Mouse (Mus musculus): ENCODE results near the gene Mcu.

The Mcu gene

GRCm38 (mm10) chr10:59570360-59570759 is 46.1 kb downstream of the Mcu start:
- in situ Hi-C loops (cut with MseI, MboI): no loop called here

GRCm38 (mm10) chr10:59569481-59569869 is 47.0 kb downstream of the Mcu start:
- in situ Hi-C loops (cut with MseI, MboI): no loop called here

GRCm38 (mm10) chr10:59568665-59569480 is 47.6 kb downstream of the Mcu start:
- in situ Hi-C loops (cut with MseI, MboI): no loop called here

- in situ Hi-C loops (cut with MseI, MboI): no loop called here
These were observed 49.5 kb downstream of the Mcu start for GRCm38 (mm10) chr10:59566968-59567367.

GRCm38 (mm10) chr10:59565995-59566410 is 50.5 kb downstream of the Mcu start:
- in situ Hi-C loops (cut with MseI, MboI): no loop called here

- in situ Hi-C loops (cut with MseI, MboI): no loop called here
These were observed 51.9 kb downstream of the Mcu start for GRCm38 (mm10) chr10:59564551-59564950.

GRCm38 (mm10) chr10:59562511-59562910 is 54.0 kb downstream of the Mcu start:
- in situ Hi-C loops (cut with MseI, MboI): no loop called here

GRCm38 (mm10) chr10:59560126-59560525 is 56.4 kb downstream of the Mcu start:
- in situ Hi-C loops (cut with MseI, MboI): no loop called here

- in situ Hi-C loops (cut with MseI, MboI): no loop called here
These were observed 57.9 kb downstream of the Mcu start for GRCm38 (mm10) chr10:59558602-59559001.

- in situ Hi-C loops (cut with MseI, MboI): no loop called here
These were observed 58.3 kb downstream of the Mcu start for GRCm38 (mm10) chr10:59558164-59558563.

GRCm38 (mm10) chr10:59556541-59556940 is 60.0 kb downstream of the Mcu start:
- in situ Hi-C loops (cut with MseI, MboI): no loop called here

GRCm38 (mm10) chr10:59554243-59554642 is 62.2 kb downstream of the Mcu start:
- in situ Hi-C loops (cut with MseI, MboI): no loop called here

- in situ Hi-C loops (cut with MseI, MboI): no loop called here
These were observed 64.0 kb downstream of the Mcu start for GRCm38 (mm10) chr10:59552456-59552855.

- in situ Hi-C loops (cut with MseI, MboI): no loop called here
These were observed 67.6 kb downstream of the Mcu start for GRCm38 (mm10) chr10:59548768-59549333.

- in situ Hi-C loops (cut with MseI, MboI): no loop called here
These were observed 68.3 kb downstream of the Mcu start for GRCm38 (mm10) chr10:59548211-59548610.

GRCm38 (mm10) chr10:59547426-59547825 is 69.1 kb downstream of the Mcu start:
- in situ Hi-C loops (cut with MseI, MboI): no loop called here

- in situ Hi-C loops (cut with MseI, MboI): no loop called here
These were observed 71.3 kb downstream of the Mcu start for GRCm38 (mm10) chr10:59545169-59545568.

- in situ Hi-C loops (cut with MseI, MboI): no loop called here
These were observed 73.1 kb downstream of the Mcu start for GRCm38 (mm10) chr10:59543351-59543750.

GRCm38 (mm10) chr10:59541466-59541865 is 75.0 kb downstream of the Mcu start:
- in situ Hi-C loops (cut with MseI, MboI): no loop called here

GRCm38 (mm10) chr10:59540596-59540995 is 75.9 kb downstream of the Mcu start:
- in situ Hi-C loops (cut with MseI, MboI): no loop called here

- in situ Hi-C loops (cut with MseI, MboI): no loop called here
These were observed 76.4 kb downstream of the Mcu start for GRCm38 (mm10) chr10:59540081-59540480.

- in situ Hi-C loops (cut with MseI, MboI): no loop called here
These were observed 77.0 kb downstream of the Mcu start for GRCm38 (mm10) chr10:59539533-59539875.

GRCm38 (mm10) chr10:59538767-59539532 is 77.5 kb downstream of the Mcu start:
- in situ Hi-C loops (cut with MseI, MboI): no loop called here
